Mouse (Mus musculus): ENCODE measurements around the gene Srarp. TPM values are rescaled to one million over a fixed set of nuclear protein-coding genes. Genes with fewer than 3 reads are reported as not detected.

Srarp gene
- 0.69 and 0.93 TPM in 2 replicates for polyA plus RNA-seq (2012; rRNA removed)

DNA sequence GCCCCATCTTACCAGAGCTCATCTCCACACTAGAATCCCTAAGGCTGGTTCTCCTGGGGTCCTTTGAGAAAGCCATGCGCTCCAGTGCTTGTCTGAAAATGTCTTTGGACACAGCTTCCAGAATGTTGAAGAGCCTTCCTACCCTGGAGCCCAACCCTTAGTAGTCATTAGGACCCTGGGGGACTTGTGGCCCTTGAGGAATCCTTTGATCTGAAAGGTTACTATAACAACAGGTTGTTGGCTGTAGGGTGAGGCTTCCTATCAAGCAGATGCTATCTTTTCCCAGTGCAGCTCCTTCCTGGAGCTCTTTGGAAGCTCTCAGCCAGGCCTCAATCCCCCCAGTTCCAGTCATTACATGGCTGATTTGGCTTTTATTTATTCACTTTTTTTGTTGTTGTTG is at the start of gene Srarp:
Gene Srarp (minus strand): TSS at position 132 of the 400 bp plus-strand sequence.
- TF ChIP-seq POLR2A (IDR thresholded peaks at IDR 0.05; ENCODE audit: borderline replicate concordance, extremely low read depth, insufficient read depth, insufficient read length, poor library complexity, severe bottlenecking) = no peak
- TF ChIP-seq CTCF (IDR thresholded peaks at IDR 0.05; ENCODE audit: borderline replicate concordance, extremely low read depth, insufficient read depth, insufficient read length) = no peak
- DNase-seq (ENCODE audit: low read depth) = no peak

DNA sequence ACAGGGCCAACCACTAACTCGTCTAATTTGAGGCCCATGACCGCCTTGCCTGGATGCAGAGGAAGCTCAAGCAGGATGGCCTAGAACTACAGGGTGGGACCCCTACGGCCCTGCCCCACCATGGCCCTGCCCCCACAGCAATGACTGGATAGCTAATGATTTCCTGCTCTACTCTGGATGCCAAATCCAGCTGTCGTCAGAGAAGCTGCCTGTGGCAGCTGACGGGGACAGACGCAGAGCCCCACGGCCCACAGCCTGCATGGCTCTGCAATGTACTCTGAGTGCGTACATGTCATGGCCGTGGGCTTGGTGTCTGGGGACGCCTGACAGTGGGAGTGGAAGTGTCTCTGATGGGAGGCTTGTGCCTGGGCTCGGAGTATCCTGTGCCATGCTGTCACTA is 48.2 kb upstream of the Srarp start:
- no peak for TF ChIP-seq POLR2A (IDR thresholded peaks at IDR 0.05; ENCODE audit: borderline replicate concordance, extremely low read depth, insufficient read depth, insufficient read length, poor library complexity, severe bottlenecking)
- TF ChIP-seq CTCF (IDR thresholded peaks at IDR 0.05; ENCODE audit: borderline replicate concordance, extremely low read depth, insufficient read depth, insufficient read length) = no peak
- no peak for DNase-seq (ENCODE audit: low read depth)

DNA sequence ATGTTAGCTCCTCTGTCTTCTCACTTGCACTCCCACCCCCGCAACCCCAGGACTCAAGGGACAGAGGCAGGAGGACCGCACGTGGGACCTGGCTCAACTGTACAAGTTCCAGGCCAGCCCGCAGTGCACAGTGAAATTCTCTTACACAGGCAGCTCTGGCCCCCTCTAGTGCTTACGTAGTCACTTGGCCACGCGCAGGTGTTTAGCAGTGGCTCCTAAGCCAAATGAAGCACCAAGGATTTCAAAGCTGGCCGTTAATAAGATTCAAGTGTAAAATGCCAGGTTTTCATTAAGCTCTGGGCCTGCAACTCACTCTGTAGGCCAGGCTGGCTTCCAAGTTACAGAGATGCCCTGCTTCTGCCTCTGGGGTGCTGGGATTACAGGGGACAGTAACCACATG is 43.5 kb upstream of the Srarp start:
- TF ChIP-seq CTCF (IDR thresholded peaks at IDR 0.05; ENCODE audit: borderline replicate concordance, extremely low read depth, insufficient read depth, insufficient read length) (no peak), POLR2A (IDR thresholded peaks at IDR 0.05; ENCODE audit: borderline replicate concordance, extremely low read depth, insufficient read depth, insufficient read length, poor library complexity, severe bottlenecking) (no peak)
- DNase-seq (ENCODE audit: low read depth) = peak; percentile 36

DNA sequence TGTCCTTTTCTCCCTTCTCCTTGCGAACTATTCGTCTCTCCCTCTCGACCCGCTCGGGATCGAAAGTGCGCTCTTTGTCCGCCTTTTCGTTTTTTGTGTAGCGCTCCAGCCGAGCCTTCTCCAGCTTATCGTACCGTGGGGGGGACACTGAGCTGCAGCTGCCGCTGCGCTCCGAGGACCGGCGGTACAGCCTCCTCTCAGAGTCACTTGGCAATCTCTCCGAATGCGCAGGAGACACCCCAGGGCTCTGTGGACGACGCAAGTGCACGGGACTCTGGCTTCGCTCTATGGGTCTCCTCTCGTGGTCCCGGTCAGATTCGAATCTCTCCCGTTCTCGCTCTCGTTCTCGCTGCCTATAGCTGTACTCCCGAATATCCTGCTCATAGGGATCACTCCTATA is 42.9 kb upstream of the Srarp start:
- no peak for DNase-seq (ENCODE audit: low read depth)
- TF ChIP-seq POLR2A (IDR thresholded peaks at IDR 0.05; ENCODE audit: borderline replicate concordance, extremely low read depth, insufficient read depth, insufficient read length, poor library complexity, severe bottlenecking) = no peak
- TF ChIP-seq CTCF (IDR thresholded peaks at IDR 0.05; ENCODE audit: borderline replicate concordance, extremely low read depth, insufficient read depth, insufficient read length) = no peak

DNA sequence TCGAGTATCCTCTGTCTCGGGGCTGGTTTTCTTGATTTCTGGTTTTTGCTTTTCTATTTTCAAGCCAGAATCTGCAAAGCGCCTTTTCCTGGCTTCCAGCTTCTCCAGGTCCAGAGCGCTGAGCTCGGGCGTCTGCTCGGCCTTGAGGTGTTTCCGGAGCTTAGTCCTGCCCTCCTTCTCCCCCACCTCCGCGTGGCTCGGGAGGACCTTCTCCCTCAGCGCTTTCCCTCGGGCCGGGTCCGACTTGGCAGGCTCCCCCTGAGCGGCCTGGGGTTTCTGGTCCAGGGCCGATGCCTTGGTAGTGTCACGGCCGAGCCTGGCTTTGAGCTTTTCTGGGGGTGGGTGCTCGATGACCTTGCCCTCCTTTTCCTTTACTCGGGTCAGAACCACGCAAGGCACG is 42.3 kb upstream of the Srarp start:
- DNase-seq (ENCODE audit: low read depth) = peak; percentile 38
- no peak for TF ChIP-seq POLR2A (IDR thresholded peaks at IDR 0.05; ENCODE audit: borderline replicate concordance, extremely low read depth, insufficient read depth, insufficient read length, poor library complexity, severe bottlenecking)
- TF ChIP-seq CTCF (IDR thresholded peaks at IDR 0.05; ENCODE audit: borderline replicate concordance, extremely low read depth, insufficient read depth, insufficient read length) = no peak

DNA sequence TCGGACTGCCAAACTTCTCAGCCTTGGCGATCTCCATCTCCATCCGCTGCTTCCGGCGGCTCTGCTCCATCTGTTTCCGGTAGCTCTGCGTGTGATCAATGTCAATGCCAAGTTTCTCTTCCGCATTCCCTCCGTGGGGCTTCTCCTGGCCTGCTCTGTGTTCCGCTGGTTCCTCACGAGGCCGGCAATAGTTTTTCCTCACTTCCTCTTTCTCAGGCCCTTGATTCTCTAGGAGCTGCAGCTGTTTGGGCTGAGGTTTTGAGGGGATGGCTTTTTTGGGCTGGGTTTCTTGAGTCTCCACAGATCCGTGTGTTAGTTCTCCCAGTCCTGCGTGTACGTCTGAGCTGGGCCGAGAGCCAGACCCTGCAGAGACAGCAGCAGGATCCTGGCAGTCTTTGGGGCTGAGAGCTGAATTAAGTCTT is 41.8 kb upstream of the Srarp start:
- no peak for TF ChIP-seq CTCF (IDR thresholded peaks at IDR 0.05; ENCODE audit: borderline replicate concordance, extremely low read depth, insufficient read depth, insufficient read length)
- no peak for TF ChIP-seq POLR2A (IDR thresholded peaks at IDR 0.05; ENCODE audit: borderline replicate concordance, extremely low read depth, insufficient read depth, insufficient read length, poor library complexity, severe bottlenecking)
- DNase-seq (ENCODE audit: low read depth) = peak; percentile 82

DNA sequence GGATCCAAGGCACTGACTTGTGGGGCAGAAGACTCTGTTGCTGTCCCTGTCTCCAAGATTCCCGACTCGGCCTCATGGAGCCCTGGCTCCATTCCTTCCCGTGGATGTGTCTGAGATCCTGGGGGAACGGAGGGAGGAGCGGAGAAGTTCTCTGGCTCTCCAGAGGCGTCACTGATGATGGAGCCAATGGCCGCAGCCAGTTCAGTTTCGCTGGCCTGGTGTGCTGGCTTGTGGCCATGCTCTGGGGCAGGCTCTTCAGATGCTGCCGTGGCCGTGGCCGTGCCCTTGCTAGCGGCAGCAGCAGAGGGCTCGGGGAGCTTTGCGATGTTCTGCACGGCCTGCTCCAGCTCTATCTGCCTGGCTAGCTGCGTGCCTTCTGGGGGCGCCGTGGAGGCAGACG is 38.5 kb upstream of the Srarp start:
- TF ChIP-seq CTCF (IDR thresholded peaks at IDR 0.05; ENCODE audit: borderline replicate concordance, extremely low read depth, insufficient read depth, insufficient read length) (no peak), POLR2A (IDR thresholded peaks at IDR 0.05; ENCODE audit: borderline replicate concordance, extremely low read depth, insufficient read depth, insufficient read length, poor library complexity, severe bottlenecking) (no peak)
- DNase-seq (ENCODE audit: low read depth) = no peak

DNA sequence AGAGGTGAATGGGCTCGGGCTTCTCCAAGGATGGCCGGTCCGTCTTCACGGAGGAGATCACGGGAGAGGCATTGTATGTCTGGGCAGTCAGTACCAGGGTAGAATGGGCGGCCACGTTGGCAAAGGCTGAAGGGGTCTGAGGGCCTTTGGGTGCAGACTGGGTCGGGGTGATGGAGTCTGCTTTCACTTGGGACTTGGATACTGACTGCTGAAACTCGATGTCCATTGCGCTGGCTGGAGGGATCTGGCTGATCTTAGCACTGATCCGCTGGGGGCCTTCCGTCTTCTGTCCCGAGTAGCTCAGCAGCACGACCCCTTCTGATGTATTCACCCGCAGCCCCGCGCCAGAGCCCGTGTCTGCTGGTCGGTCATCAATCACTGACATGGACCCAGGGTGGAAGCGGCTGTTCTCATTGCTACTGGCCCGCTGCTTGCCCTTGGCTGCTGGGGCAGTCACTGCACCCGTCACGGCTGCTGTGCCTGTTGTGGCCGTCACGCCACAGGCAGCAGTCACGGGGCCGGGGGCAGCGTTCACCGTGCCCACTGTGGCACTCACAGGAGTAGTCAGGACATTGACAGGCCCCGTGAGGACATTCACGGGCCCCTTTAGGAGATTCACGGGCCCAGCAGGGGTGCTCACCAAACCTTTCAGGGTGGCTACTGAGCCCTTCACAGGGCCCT is 36.9 kb upstream of the Srarp start:
- DNase-seq (ENCODE audit: low read depth) = no peak
- TF ChIP-seq CTCF (IDR thresholded peaks at IDR 0.05; ENCODE audit: borderline replicate concordance, extremely low read depth, insufficient read depth, insufficient read length) = no peak
- TF ChIP-seq POLR2A (IDR thresholded peaks at IDR 0.05; ENCODE audit: borderline replicate concordance, extremely low read depth, insufficient read depth, insufficient read length, poor library complexity, severe bottlenecking) = no peak

DNA sequence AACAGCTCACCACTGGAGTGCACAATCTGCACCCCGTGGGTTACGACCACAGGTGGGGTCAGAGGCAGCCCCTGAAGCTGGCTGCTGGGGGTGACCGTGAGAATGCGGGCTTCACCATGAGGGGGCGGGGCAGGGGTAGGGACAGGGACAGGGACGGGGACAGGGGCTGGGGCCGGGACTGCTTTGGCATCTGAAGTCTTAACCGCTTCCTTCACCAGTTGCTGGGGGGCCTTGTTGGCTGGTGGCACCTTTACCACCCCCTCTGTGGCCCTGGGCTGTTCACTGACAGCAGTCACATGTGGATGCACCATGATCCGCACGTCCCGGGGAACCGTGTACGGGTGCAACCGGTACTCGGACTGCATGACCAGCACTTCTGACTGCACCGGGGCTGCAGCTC is 35.6 kb upstream of the Srarp start:
- DNase-seq (ENCODE audit: low read depth) = no peak
- TF ChIP-seq CTCF (IDR thresholded peaks at IDR 0.05; ENCODE audit: borderline replicate concordance, extremely low read depth, insufficient read depth, insufficient read length) (no peak), POLR2A (IDR thresholded peaks at IDR 0.05; ENCODE audit: borderline replicate concordance, extremely low read depth, insufficient read depth, insufficient read length, poor library complexity, severe bottlenecking) (no peak)

DNA sequence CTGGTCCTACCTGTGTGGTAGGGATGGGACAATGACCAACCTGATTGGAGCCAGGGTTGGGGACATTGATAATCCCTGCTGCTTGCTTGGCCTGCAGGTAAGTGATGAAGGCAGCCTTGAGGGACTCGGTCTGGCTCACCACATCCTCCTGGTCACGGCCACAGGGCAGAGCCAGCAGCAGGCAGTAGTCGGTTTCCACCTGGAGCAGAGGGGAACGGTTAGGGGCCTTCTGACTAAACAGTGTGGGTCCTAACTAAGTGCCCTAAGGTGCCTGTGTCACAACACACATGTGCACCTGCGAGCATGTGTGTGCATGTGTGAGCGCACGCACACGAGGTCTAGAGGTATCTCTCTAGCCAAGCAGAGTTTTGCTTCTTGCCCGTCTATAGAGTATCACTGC is 33.4 kb upstream of the Srarp start:
- TF ChIP-seq CTCF (IDR thresholded peaks at IDR 0.05; ENCODE audit: borderline replicate concordance, extremely low read depth, insufficient read depth, insufficient read length) = no peak
- no peak for TF ChIP-seq POLR2A (IDR thresholded peaks at IDR 0.05; ENCODE audit: borderline replicate concordance, extremely low read depth, insufficient read depth, insufficient read length, poor library complexity, severe bottlenecking)
- no peak for DNase-seq (ENCODE audit: low read depth)

DNA sequence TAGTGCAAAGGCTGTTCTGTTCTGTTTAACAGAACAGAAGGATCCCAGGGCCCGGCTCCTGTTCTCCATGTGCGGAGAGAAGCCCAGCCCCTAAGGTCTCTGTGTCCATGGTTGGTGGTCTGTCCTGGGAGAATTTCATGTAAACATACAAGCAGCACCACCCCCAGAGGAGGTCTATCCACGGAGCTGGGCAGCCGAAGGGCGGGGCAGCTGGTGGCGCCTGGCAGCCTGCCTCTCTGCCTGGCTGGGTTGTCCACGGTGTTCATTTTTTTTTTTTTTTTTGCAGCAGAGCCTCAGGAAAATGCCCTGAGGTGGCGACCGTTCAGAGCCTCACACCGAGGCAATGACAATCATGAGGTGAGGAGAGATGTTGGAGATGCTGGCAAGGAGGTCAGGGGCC is 32.7 kb upstream of the Srarp start:
- TF ChIP-seq POLR2A (IDR thresholded peaks at IDR 0.05; ENCODE audit: borderline replicate concordance, extremely low read depth, insufficient read depth, insufficient read length, poor library complexity, severe bottlenecking) = no peak
- TF ChIP-seq CTCF (IDR thresholded peaks at IDR 0.05; ENCODE audit: borderline replicate concordance, extremely low read depth, insufficient read depth, insufficient read length) = no peak
- DNase-seq (ENCODE audit: low read depth) = no peak

DNA sequence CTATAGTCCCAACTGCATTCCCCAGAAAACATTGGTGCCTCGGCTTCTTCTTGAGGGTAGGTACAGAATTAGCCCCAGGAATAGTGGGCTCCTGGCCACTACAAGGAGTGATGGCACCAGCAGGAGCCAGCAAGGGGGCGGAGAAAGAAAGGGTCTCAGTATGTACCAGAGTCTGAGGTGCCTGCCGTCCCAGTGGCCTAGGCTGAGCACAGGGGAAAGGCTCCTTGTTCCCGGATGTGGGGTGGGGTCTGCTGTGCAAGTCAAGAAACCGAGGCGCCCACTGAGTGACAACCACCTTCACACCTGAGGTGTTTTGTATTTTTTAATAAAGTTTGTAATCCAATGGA is 31.6 kb upstream of the Srarp start:
- no peak for DNase-seq (ENCODE audit: low read depth)

More for the DNA sequence above, 31.6 kb upstream of the Srarp start:
- TF ChIP-seq CTCF (IDR thresholded peaks at IDR 0.05; ENCODE audit: borderline replicate concordance, extremely low read depth, insufficient read depth, insufficient read length) (no peak), POLR2A (IDR thresholded peaks at IDR 0.05; ENCODE audit: borderline replicate concordance, extremely low read depth, insufficient read depth, insufficient read length, poor library complexity, severe bottlenecking) (no peak)
